Mouse (Mus musculus): ENCODE data around the gene Sgsm1. TPM values are rescaled to one million over a fixed set of nuclear protein-coding genes. Genes with fewer than 3 reads are reported as not detected.

Sgsm1 gene
- polyA plus RNA-seq, 1 experiment = 0.08 TPM

DNA sequence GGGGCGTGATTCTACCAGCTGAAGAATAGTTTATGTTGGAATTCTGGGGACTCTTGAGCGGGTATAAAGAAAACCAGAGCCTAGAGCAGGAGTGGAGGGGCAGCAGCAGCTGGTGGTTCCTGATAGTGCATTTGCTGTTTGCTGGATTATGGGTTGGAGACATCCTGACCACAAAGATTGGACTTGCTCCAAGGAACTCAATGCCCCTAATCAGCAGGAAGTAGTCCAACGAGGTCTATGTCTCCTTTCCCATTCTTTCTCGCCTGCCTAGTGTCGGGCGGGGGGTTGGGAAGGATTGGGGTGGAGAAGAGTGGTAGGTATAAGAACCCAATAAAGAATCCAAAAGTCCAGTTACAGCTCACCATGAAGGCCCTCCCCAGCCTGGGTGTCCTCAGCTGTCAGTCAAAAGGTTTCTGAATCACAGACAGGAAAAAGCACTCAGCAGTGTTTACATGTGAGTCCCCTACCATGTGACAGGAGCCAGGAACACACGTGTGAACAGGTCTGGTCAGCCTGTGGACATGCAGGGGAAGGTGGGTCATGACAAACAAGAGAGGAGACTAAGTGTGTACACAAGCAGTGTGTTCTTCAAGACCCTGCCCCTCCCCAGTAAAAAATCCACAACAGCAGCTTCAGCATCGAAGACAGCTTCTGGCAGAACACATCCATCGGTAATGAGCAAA, 103.8 kb downstream of the Sgsm1 start:
- H3K4me1 ChIP-seq (ENCODE audit: control insufficient read depth, insufficient read depth, insufficient read length) = no peaks in the 10 kb centered on the region
- no peak for DNase-seq (ENCODE audit: low read depth in 1 of 2, low spot score in 2 of 2)
- 0 out of 2 replicates have a peak overlapping the region, but pooled peaks have one; percentile 5 for H3K27ac ChIP-seq (ENCODE audit: insufficient read depth, low read length)
- no peaks in the 10 kb centered on the region for H3K36me3 ChIP-seq (ENCODE audit: control insufficient read depth, insufficient read depth, low read length)
- TF ChIP-seq POLR2A (IDR thresholded peaks at IDR 0.05; ENCODE audit: low read depth, low read length) (no peak), CTCF (IDR thresholded peaks at IDR 0.05; ENCODE audit: extremely low read depth, insufficient read depth, insufficient read length, insufficient replicate concordance) (no peak)
- no peak overlapping the region for H3K4me3 ChIP-seq (ENCODE audit: extremely low read depth, insufficient read depth, insufficient read length)
- no peaks in the 10 kb centered on the region for H3K27me3 ChIP-seq (ENCODE audit: control insufficient read depth, insufficient read depth, low read length)
- 56% methylated on average over 9 of the region's 9 CpGs for WGBS

DNA sequence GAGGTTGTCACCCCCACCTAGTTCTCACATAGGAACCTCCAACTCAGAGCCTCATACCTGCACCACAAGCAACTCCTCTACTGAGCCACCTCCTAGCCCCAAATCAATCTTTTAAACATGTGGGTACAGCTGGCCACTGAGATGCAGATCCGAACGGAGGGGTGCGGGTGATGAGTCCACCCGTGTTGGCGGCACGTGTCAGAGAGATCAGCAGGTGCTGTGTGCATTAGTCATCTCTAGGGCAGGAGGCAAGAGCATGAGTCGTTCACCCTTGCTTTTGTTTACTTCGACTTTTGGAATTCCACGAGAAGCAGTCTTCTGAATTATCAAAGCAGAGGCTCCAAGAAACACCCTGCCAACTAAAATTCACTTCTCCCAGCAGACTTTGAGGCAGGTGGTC, 106.4 kb downstream of the Sgsm1 start:
- 93% methylated on average over 9 of the region's 9 CpGs for WGBS
- TF ChIP-seq CTCF (IDR thresholded peaks at IDR 0.05; ENCODE audit: extremely low read depth, insufficient read depth, insufficient read length, insufficient replicate concordance) (no peak), POLR2A (IDR thresholded peaks at IDR 0.05; ENCODE audit: low read depth, low read length) (no peak)
- DNase-seq (ENCODE audit: low read depth in 1 of 2, low spot score in 2 of 2) = no peak

DNA sequence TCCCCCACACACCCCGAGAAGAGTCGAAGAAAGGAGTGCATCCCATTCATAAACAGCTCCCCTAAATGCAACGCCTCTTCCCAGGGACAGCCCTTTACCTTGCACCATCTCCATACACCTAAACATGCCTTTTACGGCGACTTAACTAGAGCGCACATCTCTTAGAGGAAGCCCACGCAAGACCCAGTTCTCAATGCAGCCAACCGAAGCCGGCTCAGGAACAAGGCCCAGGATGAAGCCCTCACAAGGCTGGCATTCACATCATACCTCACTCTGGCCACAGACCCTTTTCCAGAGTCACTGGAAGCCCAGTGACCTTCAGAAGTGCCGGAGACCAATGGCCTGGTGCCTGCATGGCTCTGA, 110.8 kb downstream of the Sgsm1 start:
- 94% methylated on average over 10 of the region's 10 CpGs for WGBS
- H3K27me3 ChIP-seq (ENCODE audit: control insufficient read depth, insufficient read depth, low read length) = no peaks in the 10 kb centered on the region
- no peak for TF ChIP-seq CTCF (IDR thresholded peaks at IDR 0.05; ENCODE audit: extremely low read depth, insufficient read depth, insufficient read length, insufficient replicate concordance)

More for the DNA sequence above, 106.4 kb downstream of the Sgsm1 start:
- H3K27ac ChIP-seq (ENCODE audit: insufficient read depth, low read length) = no peak overlapping the region
- H3K36me3 ChIP-seq (ENCODE audit: control insufficient read depth, insufficient read depth, low read length) = no peaks in the 10 kb centered on the region
- no peaks in the 10 kb centered on the region for H3K4me1 ChIP-seq (ENCODE audit: control insufficient read depth, insufficient read depth, insufficient read length)
- H3K4me3 ChIP-seq (ENCODE audit: extremely low read depth, insufficient read depth, insufficient read length) = no peak overlapping the region
- no peaks in the 10 kb centered on the region for H3K27me3 ChIP-seq (ENCODE audit: control insufficient read depth, insufficient read depth, low read length)

DNA sequence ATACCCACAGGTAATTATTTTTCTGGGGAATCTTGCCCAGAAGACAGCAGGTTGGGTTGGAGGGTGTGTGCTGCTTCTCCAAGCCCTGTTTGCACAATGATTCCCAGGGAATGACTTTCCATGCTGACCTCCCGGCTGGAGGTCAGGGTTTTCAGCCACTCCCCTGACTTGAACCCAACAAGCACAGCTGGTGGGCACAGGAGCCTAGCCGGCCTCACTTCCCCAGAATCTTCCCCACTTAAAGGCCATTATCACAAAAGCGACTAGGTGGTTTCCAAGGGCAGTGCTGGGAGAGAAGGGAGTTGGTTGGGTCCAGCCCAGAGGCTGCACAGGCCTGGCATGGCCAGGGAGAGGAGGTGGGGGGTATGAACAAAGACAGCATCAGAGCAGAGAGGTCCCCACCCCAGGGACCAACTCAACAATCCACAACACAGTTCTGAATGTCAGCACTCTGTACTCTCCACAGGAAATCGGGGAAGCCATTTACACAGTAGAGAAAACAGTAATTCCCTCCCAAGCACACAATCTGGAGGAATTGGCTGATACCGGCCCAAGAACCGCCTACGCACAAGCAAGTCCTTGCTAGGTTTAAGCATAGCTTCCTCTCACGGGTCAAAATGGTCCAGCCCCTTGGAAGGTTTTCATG, 111.3 kb downstream of the Sgsm1 start:
- Histone ChIP-seq H3K27ac (ENCODE audit: insufficient read depth, low read length) (peak overlapping the region; percentile 16; the same call in 1 of the 2 replicates), H3K4me3 (ENCODE audit: extremely low read depth, insufficient read depth, insufficient read length) (no peak overlapping the region), H3K36me3 (ENCODE audit: control insufficient read depth, insufficient read depth, low read length) (no peaks in the 10 kb centered on the region), H3K27me3 (ENCODE audit: control insufficient read depth, insufficient read depth, low read length) (no peaks in the 10 kb centered on the region), H3K4me1 (ENCODE audit: control insufficient read depth, insufficient read depth, insufficient read length) (no peaks in the 10 kb centered on the region)
- TF ChIP-seq CTCF (IDR thresholded peaks at IDR 0.05; ENCODE audit: extremely low read depth, insufficient read depth, insufficient read length, insufficient replicate concordance) (no peak), POLR2A (IDR thresholded peaks at IDR 0.05; ENCODE audit: low read depth, low read length) (no peak)
- no peak for DNase-seq (ENCODE audit: low read depth in 1 of 2, low spot score in 2 of 2)
- WGBS = 86% methylated on average over 8 of the region's 8 CpGs

More for the DNA sequence above, 110.8 kb downstream of the Sgsm1 start:
- H3K36me3 ChIP-seq (ENCODE audit: control insufficient read depth, insufficient read depth, low read length) = no peaks in the 10 kb centered on the region
- no peak overlapping the region for H3K27ac ChIP-seq (ENCODE audit: insufficient read depth, low read length)
- DNase-seq (ENCODE audit: low read depth in 1 of 2, low spot score in 2 of 2) = no peak
- no peaks in the 10 kb centered on the region for H3K4me1 ChIP-seq (ENCODE audit: control insufficient read depth, insufficient read depth, insufficient read length)
- no peak overlapping the region for H3K4me3 ChIP-seq (ENCODE audit: extremely low read depth, insufficient read depth, insufficient read length)

DNA sequence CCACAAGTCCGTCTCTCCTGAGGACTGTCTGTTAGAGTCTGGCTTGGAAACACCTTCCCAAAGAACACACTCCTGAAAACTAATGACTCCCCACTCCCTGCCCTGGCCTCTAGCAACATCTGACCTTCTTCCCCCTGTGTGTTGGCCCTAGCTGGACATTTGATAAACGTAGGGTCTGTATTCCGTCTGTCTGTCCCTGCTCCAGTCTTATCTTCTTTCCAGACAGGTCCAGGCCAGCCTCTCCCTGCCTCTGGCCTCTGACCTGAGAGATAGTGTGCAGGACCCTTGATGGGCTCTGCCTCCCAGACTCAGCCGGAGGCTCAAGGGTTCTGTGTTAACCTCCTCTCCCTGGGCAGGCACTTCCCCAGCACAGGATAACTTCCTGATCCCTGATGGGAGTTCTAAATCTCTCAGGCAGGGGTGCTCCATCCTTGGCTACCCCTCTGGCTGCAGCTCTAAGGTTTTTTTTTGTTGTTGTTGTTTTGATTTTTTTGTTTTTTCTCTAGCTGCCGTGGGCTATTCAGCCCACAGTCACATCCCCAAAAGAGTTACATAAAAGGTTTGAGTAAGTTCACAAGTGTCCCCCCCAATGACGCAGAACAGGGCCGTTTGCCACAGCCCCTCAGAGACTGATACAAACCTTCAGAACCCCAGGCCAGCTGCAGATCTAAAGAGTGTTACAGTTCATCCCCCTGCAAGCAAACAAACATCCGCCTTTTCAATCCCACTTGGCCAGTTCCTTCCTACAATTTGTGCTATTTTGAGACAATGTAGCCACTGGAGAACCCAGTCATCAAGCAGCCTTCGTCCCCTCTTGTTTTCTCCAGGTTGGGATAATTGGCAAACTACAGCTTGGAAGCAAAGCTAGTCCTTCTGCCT, 113.4 kb downstream of the Sgsm1 start:
- TF ChIP-seq POLR2A (IDR thresholded peaks at IDR 0.05; ENCODE audit: low read depth, low read length) (no peak), CTCF (IDR thresholded peaks at IDR 0.05; ENCODE audit: extremely low read depth, insufficient read depth, insufficient read length, insufficient replicate concordance) (no peak)
- H3K4me1 ChIP-seq (ENCODE audit: control insufficient read depth, insufficient read depth, insufficient read length) = no peaks in the 10 kb centered on the region
- no peak overlapping the region for H3K27ac ChIP-seq (ENCODE audit: insufficient read depth, low read length)
- DNase-seq (ENCODE audit: low read depth in 1 of 2, low spot score in 2 of 2) = no peak
- WGBS = 77% methylated on average over 9 of the region's 9 CpGs
- no peak overlapping the region for H3K4me3 ChIP-seq (ENCODE audit: extremely low read depth, insufficient read depth, insufficient read length)
- H3K36me3 ChIP-seq (ENCODE audit: control insufficient read depth, insufficient read depth, low read length) = no peaks in the 10 kb centered on the region
- no peaks in the 10 kb centered on the region for H3K27me3 ChIP-seq (ENCODE audit: control insufficient read depth, insufficient read depth, low read length)

DNA sequence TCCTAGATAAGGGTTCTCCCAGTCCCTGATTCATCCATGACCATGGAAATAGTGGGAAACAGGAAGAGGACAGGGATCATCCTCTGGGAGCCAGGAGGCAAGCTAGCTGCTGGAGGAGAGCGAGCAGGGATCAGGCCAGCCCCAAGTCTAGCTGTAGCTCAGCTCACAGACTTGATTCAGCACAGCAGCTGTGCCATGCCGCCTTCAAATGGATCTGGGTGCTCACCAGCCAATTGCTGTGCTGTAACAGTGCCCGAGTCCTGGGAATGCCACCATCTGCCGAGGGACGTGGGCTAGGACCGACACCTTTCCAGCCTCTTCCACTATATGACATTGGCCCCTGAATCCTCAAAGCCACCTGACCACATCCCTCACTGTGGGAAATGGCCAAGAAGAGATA, 114.7 kb downstream of the Sgsm1 start:
- H3K36me3 ChIP-seq (ENCODE audit: control insufficient read depth, insufficient read depth, low read length) = no peaks in the 10 kb centered on the region
- no peak for DNase-seq (ENCODE audit: low read depth in 1 of 2, low spot score in 2 of 2)
- H3K27ac ChIP-seq (ENCODE audit: insufficient read depth, low read length) = no peak overlapping the region
- TF ChIP-seq CTCF (IDR thresholded peaks at IDR 0.05; ENCODE audit: extremely low read depth, insufficient read depth, insufficient read length, insufficient replicate concordance) (no peak), POLR2A (IDR thresholded peaks at IDR 0.05; ENCODE audit: low read depth, low read length) (no peak)
- no peaks in the 10 kb centered on the region for H3K27me3 ChIP-seq (ENCODE audit: control insufficient read depth, insufficient read depth, low read length)
- 92% methylated on average over 6 of the region's 6 CpGs for WGBS
- H3K4me1 ChIP-seq (ENCODE audit: control insufficient read depth, insufficient read depth, insufficient read length) = no peaks in the 10 kb centered on the region
- no peak overlapping the region for H3K4me3 ChIP-seq (ENCODE audit: extremely low read depth, insufficient read depth, insufficient read length)
